Mouse (Mus musculus) limb, embryonic 12.5 days (tissue): ENCODE measurements around the gene Spen. TPM values are rescaled to one million over a fixed set of nuclear protein-coding genes. Genes with fewer than 3 reads are reported as not detected.

Experiments
- polyA plus RNA-seq: library from polyadenylated mRNA; unstranded; fragments of >200 nt; fragmentation: Nextera tagmentation; extraction: Ambion mirVana; gene quantifications from 2 replicates; pipeline ENCODE4 v1.2.1, GENCODE M21; 2016

Spen gene
- polyA plus RNA-seq, 1 experiment from 2014 or later: 14.1 TPM

Other genes starting within 250 kb of the Spen start
- gene Epha2, start 237.4 kb downstream of the Spen start, polyA plus RNA-seq: 3.1 and 3.9 TPM in 2 replicates
- gene Fam131c, start 170.4 kb downstream of the Spen start, polyA plus RNA-seq: 0.43 and 0.63 TPM in 2 replicates
- 0.46 and 0.51 TPM in 2 replicates for gene Clcnka, start 139.9 kb downstream of the Spen start, polyA plus RNA-seq
- not detected in 2 replicates for gene Clcnkb, start 122.6 kb downstream of the Spen start, polyA plus RNA-seq
- gene Hspb7, start 117.8 kb downstream of the Spen start, polyA plus RNA-seq: 0.08 TPM in 1 of 2 replicates, not detected in the other
- not detected in 2 replicates for gene Srarp, start 102.5 kb downstream of the Spen start, polyA plus RNA-seq
- gene Zbtb17, start 93.9 kb downstream of the Spen start, polyA plus RNA-seq: 59.0 and 61.1 TPM in 2 replicates
- 65.4 and 78.9 TPM in 2 replicates for gene Fblim1, start 67.5 kb upstream of the Spen start, polyA plus RNA-seq
- 0.80 and 0.87 TPM in 2 replicates for gene Tmem82, start 80.0 kb upstream of the Spen start, polyA plus RNA-seq
- not detected in 2 replicates for gene Slc25a34, start 85.2 kb upstream of the Spen start, polyA plus RNA-seq
- gene Plekhm2, start 126.3 kb upstream of the Spen start, polyA plus RNA-seq: 7.4 and 8.3 TPM in 2 replicates
- gene Rsc1a1, start 147.0 kb upstream of the Spen start, polyA plus RNA-seq: 1.8 TPM in 1 of 2 replicates, not detected in the other
- gene Ddi2, start 184.8 kb upstream of the Spen start, polyA plus RNA-seq: 31.1 and 32.2 TPM in 2 replicates
- not detected in 2 replicates for gene Agmat, start 208.1 kb upstream of the Spen start, polyA plus RNA-seq